Mouse (Mus musculus): ENCODE measurements around the gene Rasal2. TPM values are rescaled to one million over a fixed set of nuclear protein-coding genes. Genes with fewer than 3 reads are reported as not detected.
A peak's percentile ranks its signal among the peaks of the same experiment; 100 is the strongest.

Gene Rasal2
- polyA plus RNA-seq, 1 experiment from 2014 or later, result 30.7 TPM

- H3K4me3 ChIP-seq (ENCODE audit: low read depth, low read length), result no peak overlapping the region
- H3K27ac ChIP-seq (ENCODE audit: low read depth, low read length), result no peak overlapping the region
- no peaks in the 10 kb centered on the region for H3K4me1 ChIP-seq (ENCODE audit: control insufficient read depth, insufficient read depth, low read length)
- DNase-seq (ENCODE audit: low spot score) (no peak), ATAC-seq (no peak)
- WGBS, result 84% methylated on average over 2 of the region's 2 CpGs
- H3K4me2 ChIP-seq (ENCODE audit: low read length), result no peak overlapping the region
- H3K9me3 ChIP-seq (replicated peaks; ENCODE audit: control insufficient read depth, low read length), result no peaks in the 10 kb centered on the region
- no peaks in the 10 kb centered on the region for H3K36me3 ChIP-seq (ENCODE audit: control insufficient read depth, insufficient read depth, low read length)
- no peaks in the 10 kb centered on the region for H3K27me3 ChIP-seq (replicated peaks; ENCODE audit: control insufficient read depth, insufficient read depth, low read length)
- H3K9ac ChIP-seq (ENCODE audit: low read length), result no peak overlapping the region
Measured at GRCm38 (mm10) chr1:157290173-157290572, 122.2 kb downstream of the Rasal2 start.

- no peaks in the 10 kb centered on the region for H3K4me1 ChIP-seq (ENCODE audit: control insufficient read depth, insufficient read depth, low read length)
- DNase-seq (ENCODE audit: low spot score) (no peak), ATAC-seq (no peak)
- H3K27ac ChIP-seq (ENCODE audit: low read depth, low read length), result no peak overlapping the region
- no peaks in the 10 kb centered on the region for H3K9me3 ChIP-seq (replicated peaks; ENCODE audit: control insufficient read depth, low read length)
- 91% methylated on average over 2 of the region's 2 CpGs for WGBS
- H3K36me3 ChIP-seq (ENCODE audit: control insufficient read depth, insufficient read depth, low read length), result no peaks in the 10 kb centered on the region
- no peak overlapping the region for H3K4me3 ChIP-seq (ENCODE audit: low read depth, low read length)
- no peak overlapping the region for H3K4me2 ChIP-seq (ENCODE audit: low read length)
- no peak overlapping the region for H3K9ac ChIP-seq (ENCODE audit: low read length)
- no peaks in the 10 kb centered on the region for H3K27me3 ChIP-seq (replicated peaks; ENCODE audit: control insufficient read depth, insufficient read depth, low read length)
Measured at GRCm38 (mm10) chr1:157289251-157289650, 123.1 kb downstream of the Rasal2 start.

GRCm38 (mm10) chr1:157286561-157286960 is 125.8 kb downstream of the Rasal2 start:
- no peaks in the 10 kb centered on the region for H3K9me3 ChIP-seq (replicated peaks; ENCODE audit: control insufficient read depth, low read length)
- DNase-seq (ENCODE audit: low spot score), result peak; percentile 61
- H3K4me2 ChIP-seq (ENCODE audit: low read length), result no peak overlapping the region
- H3K9ac ChIP-seq (ENCODE audit: low read length), result no peak overlapping the region
- no peaks in the 10 kb centered on the region for H3K27me3 ChIP-seq (replicated peaks; ENCODE audit: control insufficient read depth, insufficient read depth, low read length)
- H3K4me3 ChIP-seq (ENCODE audit: low read depth, low read length), result no peak overlapping the region
- 0 out of 2 replicates have a peak, but pooled peaks cover 4% of the 10 kb centered on the region for H3K4me1 ChIP-seq (ENCODE audit: control insufficient read depth, insufficient read depth, low read length)
- no peak for ATAC-seq
- 6% methylated on average over 4 of the region's 4 CpGs for WGBS
- no peak overlapping the region for H3K27ac ChIP-seq (ENCODE audit: low read depth, low read length)
- H3K36me3 ChIP-seq (ENCODE audit: control insufficient read depth, insufficient read depth, low read length), result no peaks in the 10 kb centered on the region

GRCm38 (mm10) chr1:157285366-157285765 is 127.0 kb downstream of the Rasal2 start:
- H3K4me3 ChIP-seq (ENCODE audit: low read depth, low read length), result no peak overlapping the region
- no peak for DNase-seq (ENCODE audit: low spot score)
- no peak overlapping the region for H3K9ac ChIP-seq (ENCODE audit: low read length)
- 91% methylated on average over 3 of the region's 3 CpGs for WGBS
- H3K36me3 ChIP-seq (ENCODE audit: control insufficient read depth, insufficient read depth, low read length), result no peaks in the 10 kb centered on the region
- ATAC-seq, result no peak
- 0 out of 2 replicates have a peak, but pooled peaks cover 4% of the 10 kb centered on the region for H3K4me1 ChIP-seq (ENCODE audit: control insufficient read depth, insufficient read depth, low read length)
- H3K4me2 ChIP-seq (ENCODE audit: low read length), result no peak overlapping the region
- H3K9me3 ChIP-seq (replicated peaks; ENCODE audit: control insufficient read depth, low read length), result no peaks in the 10 kb centered on the region
- no peaks in the 10 kb centered on the region for H3K27me3 ChIP-seq (replicated peaks; ENCODE audit: control insufficient read depth, insufficient read depth, low read length)
- no peak overlapping the region for H3K27ac ChIP-seq (ENCODE audit: low read depth, low read length)

- peak; percentile 79 for DNase-seq (ENCODE audit: low spot score)
- Histone ChIP-seq H3K36me3 (ENCODE audit: control insufficient read depth, insufficient read depth, low read length) (no peaks in the 10 kb centered on the region), H3K9me3 (replicated peaks; ENCODE audit: control insufficient read depth, low read length) (no peaks in the 10 kb centered on the region), H3K9ac (ENCODE audit: low read length) (no peak overlapping the region), H3K27me3 (replicated peaks; ENCODE audit: control insufficient read depth, insufficient read depth, low read length) (no peaks in the 10 kb centered on the region), H3K4me2 (ENCODE audit: low read length) (no peak overlapping the region), H3K27ac (ENCODE audit: low read depth, low read length) (no peak overlapping the region), H3K4me1 (ENCODE audit: control insufficient read depth, insufficient read depth, low read length) (0 out of 2 replicates have a peak, but pooled peaks cover 4% of the 10 kb centered on the region), H3K4me3 (ENCODE audit: low read depth, low read length) (no peak overlapping the region)
- ATAC-seq, result no peak
Measured at GRCm38 (mm10) chr1:157280781-157281180, 131.6 kb downstream of the Rasal2 start.

GRCm38 (mm10) chr1:157275672-157276307 is 136.6 kb downstream of the Rasal2 start:
- no peaks in the 10 kb centered on the region for H3K36me3 ChIP-seq (ENCODE audit: control insufficient read depth, insufficient read depth, low read length)
- ATAC-seq, result no peak
- no peak for DNase-seq (ENCODE audit: low spot score)
- no peaks in the 10 kb centered on the region for H3K27me3 ChIP-seq (replicated peaks; ENCODE audit: control insufficient read depth, insufficient read depth, low read length)
- no peaks in the 10 kb centered on the region for H3K9me3 ChIP-seq (replicated peaks; ENCODE audit: control insufficient read depth, low read length)
- H3K4me1 ChIP-seq (ENCODE audit: control insufficient read depth, insufficient read depth, low read length), result no peaks in the 10 kb centered on the region
- no peak overlapping the region for H3K27ac ChIP-seq (ENCODE audit: low read depth, low read length)
- WGBS, result 87% methylated on average over 4 of the region's 4 CpGs
- H3K9ac ChIP-seq (ENCODE audit: low read length), result no peak overlapping the region
- no peak overlapping the region for H3K4me2 ChIP-seq (ENCODE audit: low read length)
- no peak overlapping the region for H3K4me3 ChIP-seq (ENCODE audit: low read depth, low read length)

- no peak overlapping the region for H3K9ac ChIP-seq (ENCODE audit: low read length)
- no peak overlapping the region for H3K27ac ChIP-seq (ENCODE audit: low read depth, low read length)
- no peaks in the 10 kb centered on the region for H3K27me3 ChIP-seq (replicated peaks; ENCODE audit: control insufficient read depth, insufficient read depth, low read length)
- DNase-seq (ENCODE audit: low spot score) (no peak), ATAC-seq (no peak)
- no peaks in the 10 kb centered on the region for H3K4me1 ChIP-seq (ENCODE audit: control insufficient read depth, insufficient read depth, low read length)
- 95% methylated on average over 3 of the region's 3 CpGs for WGBS
- H3K36me3 ChIP-seq (ENCODE audit: control insufficient read depth, insufficient read depth, low read length), result no peaks in the 10 kb centered on the region
- no peaks in the 10 kb centered on the region for H3K9me3 ChIP-seq (replicated peaks; ENCODE audit: control insufficient read depth, low read length)
- H3K4me3 ChIP-seq (ENCODE audit: low read depth, low read length), result no peak overlapping the region
- H3K4me2 ChIP-seq (ENCODE audit: low read length), result no peak overlapping the region
Measured at GRCm38 (mm10) chr1:157267894-157268293, 144.5 kb downstream of the Rasal2 start.

GRCm38 (mm10) chr1:157256562-157256961 is 155.8 kb downstream of the Rasal2 start:
- no peaks in the 10 kb centered on the region for H3K36me3 ChIP-seq (ENCODE audit: control insufficient read depth, insufficient read depth, low read length)
- no peak overlapping the region for H3K27ac ChIP-seq (ENCODE audit: low read depth, low read length)
- no peak overlapping the region for H3K4me2 ChIP-seq (ENCODE audit: low read length)
- no peaks in the 10 kb centered on the region for H3K27me3 ChIP-seq (replicated peaks; ENCODE audit: control insufficient read depth, insufficient read depth, low read length)
- no peak overlapping the region for H3K9ac ChIP-seq (ENCODE audit: low read length)
- no peak overlapping the region for H3K4me3 ChIP-seq (ENCODE audit: low read depth, low read length)
- H3K9me3 ChIP-seq (replicated peaks; ENCODE audit: control insufficient read depth, low read length), result no peaks in the 10 kb centered on the region
- WGBS, result 6% methylated on average over 4 of the region's 4 CpGs
- DNase-seq (ENCODE audit: low spot score) (peak; percentile 84), ATAC-seq (peak; percentile 90)
- no peaks in the 10 kb centered on the region; the same call in 1 of the 2 replicates for H3K4me1 ChIP-seq (ENCODE audit: control insufficient read depth, insufficient read depth, low read length)

- Histone ChIP-seq H3K27me3 (replicated peaks; ENCODE audit: control insufficient read depth, insufficient read depth, low read length) (no peaks in the 10 kb centered on the region), H3K4me1 (ENCODE audit: control insufficient read depth, insufficient read depth, low read length) (no peaks in the 10 kb centered on the region; the same call in 1 of the 2 replicates), H3K36me3 (ENCODE audit: control insufficient read depth, insufficient read depth, low read length) (no peaks in the 10 kb centered on the region), H3K4me2 (ENCODE audit: low read length) (no peak overlapping the region), H3K9ac (ENCODE audit: low read length) (no peak overlapping the region), H3K4me3 (ENCODE audit: low read depth, low read length) (no peak overlapping the region), H3K27ac (ENCODE audit: low read depth, low read length) (no peak overlapping the region), H3K9me3 (replicated peaks; ENCODE audit: control insufficient read depth, low read length) (no peaks in the 10 kb centered on the region)
- no peak for DNase-seq (ENCODE audit: low spot score)
- ATAC-seq, result no peak
- 63% methylated on average over 1 of the region's 1 CpGs for WGBS
Measured at GRCm38 (mm10) chr1:157255776-157256175, 156.6 kb downstream of the Rasal2 start.
